Mouse (Mus musculus): ENCODE results near the gene Large2. TPM values are rescaled to one million over a fixed set of nuclear protein-coding genes. Genes with fewer than 3 reads are reported as not detected.

Large2 gene
- 17.0 and 18.7 TPM in 2 replicates for polyA plus RNA-seq (2015; fragmentation: Nextera tagmentation; extraction: Ambion mirVana)

DNA sequence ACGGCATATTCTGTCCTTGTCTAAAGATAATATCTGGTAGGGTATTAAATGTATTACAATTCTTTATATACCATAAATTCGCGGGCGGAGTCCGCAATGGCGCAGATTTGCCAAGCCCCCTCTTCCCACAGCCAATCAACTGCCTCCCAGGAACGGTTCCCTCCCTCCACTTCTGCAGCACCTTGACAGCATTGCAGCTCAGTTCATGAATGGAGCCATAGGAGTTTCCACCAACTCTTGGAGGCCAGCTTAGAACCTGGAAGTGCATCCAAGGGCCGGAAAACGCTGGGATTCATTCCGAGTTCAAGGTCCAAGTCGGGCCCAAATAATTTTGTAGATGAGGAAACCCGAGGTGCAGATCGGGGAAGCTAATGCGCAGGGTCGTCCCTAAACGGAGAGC, at the start of gene Large2, which contains the start of gene Pex16:
TSS of gene Large2 (minus strand) at position 356 of the 400 bp plus-strand sequence.
TSS of gene Pex16 (plus strand) at position 163 of the 400 bp plus-strand sequence.
- H3K4me1 ChIP-seq: peaks cover 55% of the 10 kb centered on the region
- ATAC-seq (ENCODE audit: borderline replicate concordance, extremely low read depth, low FRiP score, low TSS enrichment): peak; percentile 16; the same call in 1 of the 2 replicates
- H3K4me3 ChIP-seq: peak within 1 kb of the TSS; percentile 88

DNA sequence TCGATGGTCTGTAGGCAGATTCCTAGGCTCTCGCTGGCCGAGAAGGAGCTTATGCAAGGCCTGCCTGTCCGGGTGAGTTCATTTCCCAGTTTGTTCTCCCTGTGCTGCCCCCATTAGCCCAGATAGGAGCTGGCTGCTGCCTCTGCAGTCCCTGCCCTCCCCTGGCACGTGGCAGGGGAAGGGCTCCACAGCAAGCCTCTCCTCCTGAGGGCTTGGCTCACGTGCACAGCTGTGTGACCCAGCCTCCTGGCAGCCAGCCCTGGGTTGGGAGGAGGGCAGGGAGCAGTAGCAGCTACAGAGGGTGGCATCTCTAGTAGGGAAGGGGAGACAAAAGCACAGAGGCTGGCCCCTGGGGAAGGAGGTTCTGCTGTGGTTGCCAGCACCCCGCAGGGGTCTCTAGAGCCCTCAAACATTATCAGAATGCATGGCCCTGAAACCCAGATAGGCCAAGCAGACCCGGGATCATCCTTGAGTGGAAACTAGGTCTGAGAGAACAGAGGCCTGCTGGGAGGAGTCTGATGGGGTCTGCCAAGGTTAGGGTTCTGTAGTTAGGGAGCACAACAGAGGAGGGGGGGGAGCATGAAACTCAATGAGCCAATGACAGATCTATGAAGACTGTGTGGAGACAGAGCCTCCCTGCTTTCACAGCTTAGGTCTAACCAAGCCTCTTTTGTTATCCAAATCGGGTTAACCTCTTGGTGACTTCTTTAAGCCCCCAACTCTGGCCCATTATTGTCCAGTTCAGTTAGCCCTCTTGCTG, 49.2 kb upstream of the Large2 start:
- H3K9me3 ChIP-seq: no peaks in the 10 kb centered on the region
- peaks cover 46% of the 10 kb centered on the region for H3K36me3 ChIP-seq
- H3K4me2 ChIP-seq: no peak overlapping the region
- peak; percentile 71 for ATAC-seq (ENCODE audit: borderline replicate concordance, extremely low read depth, low FRiP score, low TSS enrichment)
- no peak overlapping the region for H3K4me3 ChIP-seq
- peaks cover 53% of the 10 kb centered on the region for H3K4me1 ChIP-seq
- H3K27ac ChIP-seq: peak overlapping the region; percentile 90
- H3K27me3 ChIP-seq: no peaks in the 10 kb centered on the region
- no peak overlapping the region for H3K9ac ChIP-seq
- WGBS: 58% methylated on average over 9 of the region's 9 CpGs

More for the DNA sequence above, at the start of gene Large2, which contains the start of gene Pex16:
- H3K27ac ChIP-seq: peak within 1 kb of the TSS; percentile 95
- H3K9me3 ChIP-seq: no peaks in the 10 kb centered on the region
- peaks cover 28% of the 10 kb centered on the region for H3K27me3 ChIP-seq
- under 1% methylated on average over 16 of the region's 16 CpGs for WGBS
- H3K9ac ChIP-seq: peak within 1 kb of the TSS; percentile 69
- peaks cover 20% of the 10 kb centered on the region; the same call in 1 of the 2 replicates for H3K36me3 ChIP-seq
- peak within 1 kb of the TSS; percentile 96 for H3K4me2 ChIP-seq

DNA sequence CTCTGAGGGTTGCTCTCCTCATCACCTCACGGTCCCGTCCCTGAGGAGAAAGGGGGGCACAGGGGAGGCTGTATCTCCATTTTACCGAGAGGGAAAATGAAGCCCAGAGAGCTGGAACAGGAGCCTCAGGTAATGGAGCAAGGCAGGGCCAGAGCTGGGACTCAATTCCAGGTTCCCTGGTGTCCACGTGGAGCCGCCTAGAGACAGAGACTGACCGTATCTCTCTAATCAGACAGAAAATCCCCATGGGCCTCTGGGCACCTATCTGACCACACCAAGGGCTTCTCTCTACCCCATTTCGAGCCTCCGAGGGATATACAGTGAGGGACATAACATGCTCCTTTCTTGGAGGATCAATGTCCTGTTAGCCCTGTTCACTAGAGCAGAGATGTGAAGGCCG, 48.5 kb upstream of the Large2 start:
- Histone ChIP-seq H3K9me3 (no peaks in the 10 kb centered on the region), H3K27me3 (no peaks in the 10 kb centered on the region), H3K27ac (peak overlapping the region; percentile 27), H3K36me3 (peaks cover 53% of the 10 kb centered on the region), H3K4me3 (no peak overlapping the region), H3K9ac (no peak overlapping the region), H3K4me2 (no peak overlapping the region), H3K4me1 (peaks cover 46% of the 10 kb centered on the region)
- 87% methylated on average over 9 of the region's 9 CpGs for WGBS
- no peak for ATAC-seq (ENCODE audit: borderline replicate concordance, extremely low read depth, low FRiP score, low TSS enrichment)

DNA sequence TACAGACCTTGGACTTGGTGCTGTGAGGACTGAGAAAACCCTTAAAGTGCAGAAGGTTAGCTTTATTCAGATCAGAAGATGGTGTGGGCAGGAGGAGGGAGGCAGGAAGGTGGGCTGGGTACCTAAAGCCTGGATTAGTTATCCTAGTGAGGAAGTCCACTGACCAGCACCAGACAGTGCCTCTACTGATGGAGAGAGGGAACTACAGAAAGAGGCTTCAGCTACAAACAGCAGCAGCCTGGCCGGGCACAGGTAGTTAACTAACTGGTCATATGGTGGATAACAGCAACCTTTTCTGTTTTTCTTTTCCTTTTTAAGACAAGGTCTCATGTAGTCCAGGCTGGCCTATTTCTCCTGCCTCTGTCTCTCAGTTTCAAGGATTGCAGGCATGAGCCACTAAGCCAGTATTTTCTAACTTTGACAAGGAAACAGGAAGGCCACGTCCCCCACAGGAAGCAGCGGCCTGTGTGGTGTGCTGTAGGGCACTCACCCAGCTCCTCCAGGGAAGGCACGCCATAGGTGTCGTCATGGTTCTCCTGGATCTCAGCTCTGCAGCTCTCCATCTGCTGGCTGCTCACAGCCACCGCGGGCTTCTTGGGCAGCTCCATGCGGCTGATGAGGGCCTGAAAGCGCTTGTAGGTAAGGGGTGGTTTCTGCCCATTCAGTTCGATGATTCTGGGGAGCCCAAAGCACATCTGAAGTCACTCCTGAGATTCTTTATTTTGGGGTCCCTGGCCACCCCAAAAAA, 47.9 kb upstream of the Large2 start:
- H3K27me3 ChIP-seq: no peaks in the 10 kb centered on the region
- no peak overlapping the region for H3K4me2 ChIP-seq
- ATAC-seq (ENCODE audit: borderline replicate concordance, extremely low read depth, low FRiP score, low TSS enrichment): no peak
- WGBS: 58% methylated on average over 10 of the region's 10 CpGs
- H3K9ac ChIP-seq: no peak overlapping the region
- H3K9me3 ChIP-seq: no peaks in the 10 kb centered on the region
- no peak overlapping the region for H3K27ac ChIP-seq
- peaks cover 55% of the 10 kb centered on the region for H3K36me3 ChIP-seq
- peaks cover 40% of the 10 kb centered on the region for H3K4me1 ChIP-seq
- H3K4me3 ChIP-seq: no peak overlapping the region

DNA sequence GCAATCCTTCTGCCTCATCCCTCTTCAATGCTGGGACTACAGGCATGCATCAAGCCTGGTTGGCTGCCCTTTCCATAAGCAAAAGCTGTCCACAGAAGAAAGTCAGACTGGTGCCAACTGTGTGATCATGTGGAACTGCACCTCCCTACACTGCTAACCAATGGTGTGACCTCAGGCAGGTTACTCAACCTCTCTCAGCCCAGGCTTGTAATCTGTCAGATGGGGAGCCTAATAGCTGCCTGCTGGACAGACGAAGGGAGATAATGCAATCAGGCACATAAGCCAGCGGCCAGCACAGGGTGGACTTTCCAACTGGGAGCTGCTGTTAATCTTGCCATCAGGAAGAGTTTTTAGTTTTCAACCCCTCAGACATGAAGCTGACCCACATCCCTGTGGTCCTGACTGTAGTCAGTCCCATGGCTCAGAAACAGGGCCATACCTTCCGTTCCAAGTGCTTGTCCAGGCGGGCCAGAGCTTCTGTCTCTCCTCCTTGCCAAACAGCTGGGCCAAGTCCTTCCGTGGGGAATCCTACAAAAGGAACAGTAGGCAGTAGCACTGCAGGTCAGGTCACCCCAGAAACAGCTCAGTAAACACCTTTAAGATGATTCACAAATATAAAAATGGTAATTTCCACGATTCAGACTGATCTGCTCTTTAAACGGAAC, 47.2 kb upstream of the Large2 start:
- Histone ChIP-seq H3K27me3 (no peaks in the 10 kb centered on the region), H3K4me2 (no peak overlapping the region), H3K9ac (no peak overlapping the region), H3K4me3 (no peak overlapping the region), H3K9me3 (no peaks in the 10 kb centered on the region), H3K4me1 (peaks cover 34% of the 10 kb centered on the region), H3K27ac (no peak overlapping the region), H3K36me3 (peaks cover 55% of the 10 kb centered on the region)
- WGBS: 91% methylated on average over 7 of the region's 7 CpGs
- no peak for ATAC-seq (ENCODE audit: borderline replicate concordance, extremely low read depth, low FRiP score, low TSS enrichment)

DNA sequence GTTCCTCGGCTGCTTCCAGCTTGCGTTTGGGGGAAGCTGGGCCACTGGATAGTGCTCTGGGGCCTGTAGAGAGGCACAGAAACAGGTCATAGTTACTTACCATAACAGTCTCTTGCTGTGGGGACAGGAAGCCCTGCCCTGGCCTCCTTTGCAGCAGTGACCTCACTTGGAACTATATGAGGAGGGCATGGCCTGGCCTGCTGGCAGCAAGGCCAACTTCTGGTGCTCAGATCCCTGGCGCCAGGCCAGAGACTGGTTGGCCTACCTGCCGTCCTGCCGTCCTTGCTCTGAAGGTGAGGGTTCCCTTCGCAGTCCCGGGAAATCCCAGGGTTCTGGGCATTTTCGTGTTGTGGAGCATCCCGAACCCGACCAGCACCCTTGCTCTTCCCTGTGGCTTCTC, 37.0 kb upstream of the Large2 start:
- Histone ChIP-seq H3K4me1 (no peaks in the 10 kb centered on the region), H3K9me3 (no peaks in the 10 kb centered on the region), H3K9ac (no peak overlapping the region), H3K36me3 (peaks cover 79% of the 10 kb centered on the region), H3K27ac (no peak overlapping the region), H3K4me2 (no peak overlapping the region), H3K27me3 (no peaks in the 10 kb centered on the region), H3K4me3 (no peak overlapping the region)
- no peak for ATAC-seq (ENCODE audit: borderline replicate concordance, extremely low read depth, low FRiP score, low TSS enrichment)
- 83% methylated on average over 10 of the region's 10 CpGs for whole genome bisulfite sequencing

DNA sequence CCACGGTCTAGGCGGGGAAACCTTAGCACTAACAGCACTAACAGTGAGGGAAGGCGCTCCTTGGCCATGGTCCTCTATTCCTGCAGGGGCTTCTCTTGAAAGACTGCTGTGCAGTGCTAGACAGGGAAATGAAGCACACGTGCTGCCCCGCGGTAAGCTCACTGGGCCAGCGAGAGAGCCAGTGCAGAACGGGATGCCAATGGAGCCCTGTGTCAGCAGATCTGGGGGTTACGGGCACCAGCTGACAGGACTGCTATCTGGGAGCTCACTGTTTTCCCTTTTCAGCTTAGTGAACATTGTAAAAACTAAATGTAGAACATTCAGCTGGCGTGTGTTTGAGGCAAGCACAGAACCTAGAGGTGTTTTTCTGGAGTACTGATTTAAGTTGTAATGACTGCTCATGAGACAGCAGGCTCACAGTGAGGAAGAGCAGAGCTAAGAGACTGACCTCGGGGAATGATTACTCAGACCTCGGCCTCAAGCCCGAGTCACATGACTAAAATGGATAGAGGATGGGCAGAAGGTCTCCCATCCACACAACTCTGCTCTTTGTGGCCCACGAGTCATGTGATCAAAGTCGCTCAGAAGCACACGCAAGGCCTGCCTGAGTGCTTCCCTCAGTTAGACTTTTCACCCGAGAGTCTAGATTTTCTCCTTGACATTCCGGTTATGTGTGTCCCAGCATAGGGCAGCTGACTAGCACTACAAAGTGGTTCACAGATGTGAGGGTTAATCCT, 33.8 kb upstream of the Large2 start:
- H3K9me3 ChIP-seq: no peaks in the 10 kb centered on the region
- H3K4me3 ChIP-seq: no peak overlapping the region
- no peak for ATAC-seq (ENCODE audit: borderline replicate concordance, extremely low read depth, low FRiP score, low TSS enrichment)
- peaks cover 69% of the 10 kb centered on the region for H3K36me3 ChIP-seq
- WGBS: 85% methylated on average over 18 of the region's 18 CpGs
- no peak overlapping the region for H3K27ac ChIP-seq
- H3K27me3 ChIP-seq: no peaks in the 10 kb centered on the region
- no peak overlapping the region for H3K9ac ChIP-seq
- no peak overlapping the region for H3K4me2 ChIP-seq
- H3K4me1 ChIP-seq: no peaks in the 10 kb centered on the region

DNA sequence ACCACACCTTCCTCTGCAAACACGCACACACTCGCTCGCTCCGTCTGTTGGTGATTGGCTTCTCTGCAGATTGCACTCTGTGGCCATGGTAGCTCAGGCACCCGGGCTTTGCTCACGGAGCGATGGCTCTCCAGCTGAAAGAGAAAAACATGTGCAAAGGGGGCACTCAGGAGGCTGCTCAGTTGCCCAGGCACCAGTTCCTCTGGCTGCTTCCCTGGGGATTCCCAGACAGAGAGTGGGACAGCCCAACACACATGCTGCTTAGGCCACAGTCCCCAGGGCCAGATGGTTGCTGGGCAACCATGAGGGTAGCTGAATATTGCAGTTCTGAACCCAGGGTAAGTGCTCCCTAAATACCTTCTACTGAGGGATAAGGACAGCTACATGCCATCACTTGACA, 31.0 kb upstream of the Large2 start:
- no peak overlapping the region for H3K4me2 ChIP-seq
- peaks cover 7% of the 10 kb centered on the region for H3K27me3 ChIP-seq
- peaks cover 3% of the 10 kb centered on the region; the same call in 1 of the 2 replicates for H3K4me1 ChIP-seq
- no peaks in the 10 kb centered on the region for H3K9me3 ChIP-seq
- H3K27ac ChIP-seq: no peak overlapping the region
- H3K4me3 ChIP-seq: no peak overlapping the region
- peaks cover 42% of the 10 kb centered on the region for H3K36me3 ChIP-seq
- no peak for ATAC-seq (ENCODE audit: borderline replicate concordance, extremely low read depth, low FRiP score, low TSS enrichment)
- WGBS: 89% methylated on average over 7 of the region's 7 CpGs
- no peak overlapping the region for H3K9ac ChIP-seq

DNA sequence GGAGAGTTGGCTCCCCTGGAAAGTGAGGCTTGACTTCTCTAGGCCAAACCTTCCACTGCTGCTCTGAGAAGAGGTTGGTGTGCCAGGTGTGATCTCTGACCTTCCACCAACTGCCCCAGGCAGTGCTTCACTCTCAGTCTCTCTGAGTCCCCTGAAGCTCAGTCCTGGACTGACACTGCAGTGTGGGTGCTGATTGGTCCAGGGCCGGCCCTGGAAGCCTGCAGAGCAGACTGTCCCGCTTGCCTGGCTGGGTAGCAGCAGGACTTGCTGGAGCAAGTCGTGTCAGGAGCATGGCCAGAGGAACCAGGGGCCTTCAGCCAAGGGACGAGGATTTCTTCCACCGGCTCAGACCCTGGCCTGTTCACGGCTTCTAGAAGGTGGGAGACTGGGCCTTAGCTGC, 30.1 kb upstream of the Large2 start:
- no peak overlapping the region for H3K27ac ChIP-seq
- 85% methylated on average over 6 of the region's 6 CpGs for WGBS
- H3K27me3 ChIP-seq: peaks cover 12% of the 10 kb centered on the region
- no peak overlapping the region for H3K4me3 ChIP-seq
- no peak overlapping the region for H3K4me2 ChIP-seq
- H3K9me3 ChIP-seq: no peaks in the 10 kb centered on the region
- no peak overlapping the region for H3K9ac ChIP-seq
- ATAC-seq (ENCODE audit: borderline replicate concordance, extremely low read depth, low FRiP score, low TSS enrichment): no peak
- H3K36me3 ChIP-seq: peaks cover 33% of the 10 kb centered on the region
- peaks cover 4% of the 10 kb centered on the region; the same call in 1 of the 2 replicates for H3K4me1 ChIP-seq

DNA sequence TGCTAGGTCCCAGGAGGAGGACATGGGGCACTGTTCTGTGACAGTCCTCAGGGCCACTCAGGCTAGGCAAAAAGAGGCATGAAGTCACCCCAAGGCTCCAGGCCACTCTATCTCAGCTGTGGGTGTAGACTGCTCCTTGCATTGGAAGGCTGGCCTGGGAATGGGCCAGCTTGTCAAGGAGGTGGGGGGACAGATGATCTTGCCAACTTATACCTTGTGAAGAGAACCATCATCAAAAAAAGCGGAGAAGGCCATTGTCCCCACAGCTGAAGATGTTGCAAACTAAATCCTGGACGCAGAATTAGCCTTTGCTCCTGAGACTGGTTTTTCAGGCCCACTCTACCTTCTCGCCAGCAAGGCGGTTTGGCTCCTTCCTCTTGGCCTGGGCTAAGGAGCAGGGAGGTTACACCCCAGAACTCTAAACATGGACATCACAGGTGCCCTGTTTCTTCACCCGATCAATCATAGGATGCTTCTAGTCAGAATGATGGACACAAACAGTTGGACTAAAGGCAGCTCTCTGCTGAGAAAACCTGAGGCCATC, 29.2 kb upstream of the Large2 start:
- ATAC-seq (ENCODE audit: borderline replicate concordance, extremely low read depth, low FRiP score, low TSS enrichment): no peak
- 89% methylated on average over 5 of the region's 5 CpGs for WGBS
- no peak overlapping the region for H3K9ac ChIP-seq
- H3K9me3 ChIP-seq: no peaks in the 10 kb centered on the region
- H3K4me3 ChIP-seq: no peak overlapping the region
- no peak overlapping the region for H3K4me2 ChIP-seq
- H3K4me1 ChIP-seq: peaks cover 4% of the 10 kb centered on the region; the same call in 1 of the 2 replicates
- H3K27me3 ChIP-seq: peaks cover 12% of the 10 kb centered on the region
- H3K36me3 ChIP-seq: peaks cover 24% of the 10 kb centered on the region
- H3K27ac ChIP-seq: no peak overlapping the region

Data from lung, embryonic 15.5 days (tissue).